ENCODE assay signal across 8 mouse cellular contexts in genomic region chr11:96822675-96823470, GRCm38 (mm10). TPM values are rescaled to one million over a fixed set of nuclear protein-coding genes. Genes with fewer than 3 reads are reported as not detected.
DNase-seq lines count a peak whose midpoint lies in the region; ATAC-seq and TF ChIP-seq lines count a peak whose summit lies in the region.

No protein-coding gene starts in this region.

- no peak for TF ChIP-seq CTCF in E14TG2a.4 (conservative IDR thresholded peaks at IDR 0.05; ENCODE audit: low read length)

- 42% methylated on average over 4 of the region's 4 CpGs for WGBS in embryonic facial prominence, embryonic 14.5 days
- 39% methylated on average over 4 of the region's 4 CpGs for WGBS in intestine, embryonic 16.5 days

- peak overlapping the region; percentile 90 for H3K4me2 ChIP-seq in embryonic facial prominence, embryonic 14.5 days (ENCODE audit: low read depth, low read length)
- peak overlapping the region; percentile 94 for H3K4me2 ChIP-seq in intestine, embryonic 16.5 days (ENCODE audit: low read depth, low read length)

- no peak overlapping the region for H3K27ac ChIP-seq in embryonic facial prominence, embryonic 14.5 days (replicated peaks; ENCODE audit: low read depth, low read length)
- no peak overlapping the region for H3K27ac ChIP-seq in intestine, embryonic 16.5 days (ENCODE audit: low read length)

- DNase-seq in 416B (ENCODE audit: low read depth), result peak; percentile 94
- no peak for DNase-seq in embryonic facial prominence, embryonic 14.5 days (ENCODE audit: low spot score)
- no peak for DNase-seq in thymus, postnatal 4 days
- no peak for DNase-seq in right cerebral cortex, postnatal 25 days
- DNase-seq in left cerebral cortex, adult 11 months (ENCODE audit: low spot score), result no peak

- peaks cover 88% of the 10 kb centered on the region for H3K36me3 ChIP-seq in E14TG2a.4 (ENCODE audit: insufficient read depth, low read length)
- peaks cover 75% of the 10 kb centered on the region for H3K36me3 ChIP-seq in embryonic facial prominence, embryonic 14.5 days (ENCODE audit: control insufficient read depth, insufficient read depth, low read length)
- H3K36me3 ChIP-seq in intestine, embryonic 16.5 days (ENCODE audit: control insufficient read depth, insufficient read depth, low read length), result peaks cover 24% of the 10 kb centered on the region

- H3K27me3 ChIP-seq in E14TG2a.4 (ENCODE audit: insufficient read depth, low read length), result no peaks in the 10 kb centered on the region
- H3K27me3 ChIP-seq in embryonic facial prominence, embryonic 14.5 days (replicated peaks; ENCODE audit: control insufficient read depth, insufficient read depth, low read length), result no peaks in the 10 kb centered on the region
- no peaks in the 10 kb centered on the region for H3K27me3 ChIP-seq in intestine, embryonic 16.5 days (replicated peaks; ENCODE audit: control insufficient read depth, insufficient read depth, low read length)

- ATAC-seq in embryonic facial prominence, embryonic 14.5 days (ENCODE audit: low read depth), result no peak
- no peak for ATAC-seq in intestine, embryonic 16.5 days
- ATAC-seq in megakaryocyte, adult 5-6 weeks (ENCODE audit: poor library complexity, severe bottlenecking), result peak; percentile 17; the same call in 1 of the 2 replicates

- H3K4me1 ChIP-seq in E14TG2a.4 (replicated peaks; ENCODE audit: low read depth, low read length), result peaks cover 94% of the 10 kb centered on the region
- peaks cover 44% of the 10 kb centered on the region for H3K4me1 ChIP-seq in embryonic facial prominence, embryonic 14.5 days (ENCODE audit: control insufficient read depth, insufficient read depth, low read length)
- peaks cover 44% of the 10 kb centered on the region for H3K4me1 ChIP-seq in intestine, embryonic 16.5 days (ENCODE audit: control insufficient read depth, insufficient read depth, low read length)

- peak overlapping the region; percentile 62; the same call in 1 of the 2 replicates for H3K9ac ChIP-seq in embryonic facial prominence, embryonic 14.5 days (ENCODE audit: low read depth, low read length)
- H3K9ac ChIP-seq in intestine, embryonic 16.5 days (ENCODE audit: low read depth, low read length), result peak overlapping the region; percentile 70; the same call in 1 of the 2 replicates

- H3K9me3 ChIP-seq in E14TG2a.4 (ENCODE audit: low read length), result no peaks in the 10 kb centered on the region
- no peaks in the 10 kb centered on the region for H3K9me3 ChIP-seq in embryonic facial prominence, embryonic 14.5 days (ENCODE audit: control insufficient read depth, low read length)
- no peaks in the 10 kb centered on the region for H3K9me3 ChIP-seq in intestine, embryonic 16.5 days (ENCODE audit: control insufficient read depth, low read length)

- peak overlapping the region; percentile 89 for H3K4me3 ChIP-seq in E14TG2a.4 (replicated peaks; ENCODE audit: low read length)
- peak overlapping the region; percentile 44 for H3K4me3 ChIP-seq in embryonic facial prominence, embryonic 14.5 days (ENCODE audit: low read depth, low read length)
- peak overlapping the region; percentile 51; the same call in 1 of the 2 replicates for H3K4me3 ChIP-seq in intestine, embryonic 16.5 days (ENCODE audit: low read length)

RNA-seq across cellular contexts. Expression of gene Nfe2l1, which starts 6.9 kb away (rescaled TPM):
- 54.6 and 56.0 TPM in 2 replicates for polyA plus RNA-seq in embryonic facial prominence, embryonic 14.5 days (2014; fragmentation: Nextera tagmentation; extraction: Ambion mirVana)
- polyA plus RNA-seq in intestine, embryonic 16.5 days (2015; fragmentation: Nextera tagmentation; extraction: Ambion mirVana), result 51.7 and 52.5 TPM in 2 replicates
- total RNA-seq in megakaryocyte, adult 5-6 weeks (2015), result 30.0 and 32.6 TPM in 2 replicates
- total RNA-seq in megakaryocyte, adult 5-6 weeks (2017), result 30.2 and 31.1 TPM in 2 replicates

RNA-seq across cellular contexts. Expression of gene Copz2, which starts 26.8 kb away (rescaled TPM):
- 228 and 237 TPM in 2 replicates for polyA plus RNA-seq in embryonic facial prominence, embryonic 14.5 days (2014; fragmentation: Nextera tagmentation; extraction: Ambion mirVana)
- polyA plus RNA-seq in intestine, embryonic 16.5 days (2015; fragmentation: Nextera tagmentation; extraction: Ambion mirVana), result 76.6 and 81.4 TPM in 2 replicates
- total RNA-seq in megakaryocyte, adult 5-6 weeks (2015), result 2.0 and 4.2 TPM in 2 replicates
- total RNA-seq in megakaryocyte, adult 5-6 weeks (2017), result 0.28 and 0.92 TPM in 2 replicates

RNA-seq across cellular contexts. Expression of gene Cbx1, which starts 33.9 kb away (rescaled TPM):
- polyA plus RNA-seq in embryonic facial prominence, embryonic 14.5 days (2014; fragmentation: Nextera tagmentation; extraction: Ambion mirVana), result 80.2 and 82.8 TPM in 2 replicates
- 65.1 and 74.5 TPM in 2 replicates for polyA plus RNA-seq in intestine, embryonic 16.5 days (2015; fragmentation: Nextera tagmentation; extraction: Ambion mirVana)
- 37.7 and 39.2 TPM in 2 replicates for total RNA-seq in megakaryocyte, adult 5-6 weeks (2015)
- 60.2 and 60.5 TPM in 2 replicates for total RNA-seq in megakaryocyte, adult 5-6 weeks (2017)

RNA-seq across cellular contexts. Expression of gene Snx11, which starts 45.5 kb away (rescaled TPM):
- polyA plus RNA-seq in embryonic facial prominence, embryonic 14.5 days (2014; fragmentation: Nextera tagmentation; extraction: Ambion mirVana), result 11.2 and 11.7 TPM in 2 replicates
- 11.8 and 13.1 TPM in 2 replicates for polyA plus RNA-seq in intestine, embryonic 16.5 days (2015; fragmentation: Nextera tagmentation; extraction: Ambion mirVana)
- total RNA-seq in megakaryocyte, adult 5-6 weeks (2015), result 8.3 and 10.3 TPM in 2 replicates
- total RNA-seq in megakaryocyte, adult 5-6 weeks (2017), result 25.5 and 27.4 TPM in 2 replicates
